Mouse (Mus musculus): Measurements from ENCODE around the gene Farp1.
"Not testable (repeated sequence)": the region's sequence is repeated elsewhere in the genome, so short reads cannot be mapped to it uniquely, and the experiment has no call there.

Farp1 gene

GRCm38 (mm10) chr14:121183414-121184130, 148.6 kb downstream of the Farp1 start:
- no peak for DNase-seq (ENCODE audit: low read depth, low spot score)

GRCm38 (mm10) chr14:121184351-121184750, 149.4 kb downstream of the Farp1 start:
- DNase-seq (ENCODE audit: low read depth, low spot score): no peak

GRCm38 (mm10) chr14:121186402-121186894, 151.4 kb downstream of the Farp1 start:
- no peak for DNase-seq (ENCODE audit: low read depth, low spot score)

- DNase-seq (ENCODE audit: low read depth, low spot score): not testable (repeated sequence)
These were observed 154.8 kb downstream of the Farp1 start for GRCm38 (mm10) chr14:121189840-121190239.

GRCm38 (mm10) chr14:121190386-121190785, 155.4 kb downstream of the Farp1 start:
- DNase-seq (ENCODE audit: low read depth, low spot score): no peak

- DNase-seq (ENCODE audit: low read depth, low spot score): no peak
These were observed 156.7 kb downstream of the Farp1 start for GRCm38 (mm10) chr14:121191739-121192138.

DNA sequence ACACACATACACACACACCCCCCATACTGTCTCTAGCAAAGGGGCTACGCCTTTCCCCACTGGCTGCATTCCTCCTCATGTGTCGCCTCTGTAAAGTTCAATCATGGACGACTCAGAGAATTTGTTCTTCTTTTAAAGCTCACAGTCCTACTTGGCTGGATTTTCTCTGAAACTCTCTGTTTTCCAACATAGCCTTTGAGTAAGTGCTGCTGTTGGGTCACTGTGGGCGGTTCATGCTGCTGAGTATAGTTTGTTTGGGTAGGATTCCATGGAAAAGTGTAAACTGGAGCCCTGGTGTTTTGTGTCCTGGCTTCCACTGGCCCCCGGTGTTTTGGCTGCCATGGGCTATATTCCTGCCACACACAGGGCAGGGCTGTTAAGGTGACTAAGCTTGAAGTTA, 157.4 kb downstream of the Farp1 start:
- no peak for DNase-seq (ENCODE audit: low read depth, low spot score)

GRCm38 (mm10) chr14:121193981-121194380, 159.0 kb downstream of the Farp1 start:
- no peak for DNase-seq (ENCODE audit: low read depth, low spot score)

DNA sequence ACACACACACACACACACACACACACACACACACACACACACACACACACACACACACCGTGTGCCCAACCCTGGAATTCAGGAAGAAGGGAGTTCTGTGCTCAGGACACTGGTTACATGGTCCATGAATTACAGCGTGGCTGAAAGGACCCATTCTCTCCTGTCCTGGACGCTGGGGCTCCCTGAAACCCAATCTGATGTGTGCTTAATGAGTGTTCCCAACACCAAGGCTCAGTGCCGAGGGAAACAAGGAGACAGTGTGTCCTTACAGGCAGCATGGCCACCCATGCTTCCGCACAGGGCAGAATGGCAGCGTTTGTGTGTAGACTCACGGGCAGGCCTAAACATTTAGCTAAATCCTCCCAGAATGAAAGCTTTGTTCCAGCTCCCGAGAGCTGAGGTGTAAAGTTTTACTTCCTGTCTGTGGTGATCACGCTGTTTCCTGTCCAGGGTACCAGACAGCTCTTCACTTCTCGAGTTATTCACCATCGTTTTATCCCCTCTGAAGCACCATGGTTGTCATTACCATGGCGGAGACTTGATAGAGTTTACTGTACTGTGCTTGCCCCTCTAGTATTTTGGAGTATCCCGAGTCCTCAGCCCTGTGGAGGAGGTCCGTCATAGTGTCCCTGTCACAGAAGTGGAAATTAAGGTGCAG, 164.0 kb downstream of the Farp1 start:
- DNase-seq (ENCODE audit: low read depth, low spot score): no peak

DNA sequence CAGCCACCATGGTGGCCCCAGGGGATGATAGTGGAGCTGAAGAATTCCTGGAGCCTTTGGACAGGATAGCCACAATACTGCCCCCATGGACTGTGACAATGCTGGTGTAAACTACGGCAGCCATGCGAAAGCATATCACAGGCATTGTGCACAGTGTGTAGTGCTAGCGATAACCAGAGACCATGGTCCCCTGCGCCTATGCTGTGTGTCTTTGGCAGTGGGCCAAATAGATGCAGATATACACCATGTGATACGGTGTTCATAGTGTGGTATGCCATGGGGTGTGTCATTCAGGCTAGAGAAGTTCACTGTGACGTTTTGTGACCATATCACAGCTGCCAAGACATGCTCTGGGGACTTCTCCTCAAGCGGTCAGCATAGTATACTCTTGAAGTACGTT, 164.8 kb downstream of the Farp1 start:
- DNase-seq (ENCODE audit: low read depth, low spot score): no peak

GRCm38 (mm10) chr14:121200353-121200752, 165.4 kb downstream of the Farp1 start:
- DNase-seq (ENCODE audit: low read depth, low spot score): no peak

GRCm38 (mm10) chr14:121201178-121201577, 166.2 kb downstream of the Farp1 start:
- no peak for DNase-seq (ENCODE audit: low read depth, low spot score)

- DNase-seq (ENCODE audit: low read depth, low spot score): no peak
These were observed 170.5 kb downstream of the Farp1 start for GRCm38 (mm10) chr14:121205459-121205858.

- no peak for DNase-seq (ENCODE audit: low read depth, low spot score)
These were observed 172.6 kb downstream of the Farp1 start for GRCm38 (mm10) chr14:121207441-121208158.

DNA sequence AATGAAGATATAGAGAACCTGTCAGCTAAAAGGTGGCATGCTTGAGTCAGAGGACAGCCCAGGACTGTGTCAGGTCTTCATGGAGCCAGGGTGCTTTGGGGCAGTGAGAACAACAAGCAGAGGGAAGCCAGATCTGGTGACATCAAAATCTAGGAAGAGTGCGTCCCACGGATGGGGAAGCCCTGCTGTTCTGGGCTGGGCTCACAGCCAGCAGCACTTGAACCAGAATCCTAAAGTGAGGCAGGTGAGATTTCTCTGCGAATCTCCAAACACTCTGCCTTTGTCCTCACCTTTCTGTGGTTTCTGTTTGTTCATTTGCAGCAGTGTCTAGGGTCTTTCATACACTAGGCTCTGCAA, 173.1 kb downstream of the Farp1 start:
- DNase-seq (ENCODE audit: low read depth, low spot score): no peak

DNA sequence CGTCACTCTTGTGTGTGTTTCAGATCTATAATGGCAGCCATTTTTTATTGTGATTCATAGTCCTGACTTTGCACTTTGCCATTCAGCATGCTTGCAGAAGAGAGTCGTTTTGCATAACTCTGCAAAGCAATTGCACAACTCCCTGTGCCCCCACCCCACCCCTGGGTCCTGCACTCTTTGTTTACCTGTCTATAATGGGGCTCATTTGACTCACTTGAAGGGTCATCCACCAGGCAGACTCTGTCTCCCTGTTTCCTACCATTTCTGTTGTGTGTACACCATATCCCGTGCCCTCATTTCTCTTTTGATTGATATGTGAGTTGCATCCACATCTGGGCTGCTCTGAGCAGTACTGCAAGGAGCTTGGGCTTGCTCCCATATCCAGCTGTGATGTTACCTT, 175.3 kb downstream of the Farp1 start:
- no peak for DNase-seq (ENCODE audit: low read depth, low spot score)

DNA sequence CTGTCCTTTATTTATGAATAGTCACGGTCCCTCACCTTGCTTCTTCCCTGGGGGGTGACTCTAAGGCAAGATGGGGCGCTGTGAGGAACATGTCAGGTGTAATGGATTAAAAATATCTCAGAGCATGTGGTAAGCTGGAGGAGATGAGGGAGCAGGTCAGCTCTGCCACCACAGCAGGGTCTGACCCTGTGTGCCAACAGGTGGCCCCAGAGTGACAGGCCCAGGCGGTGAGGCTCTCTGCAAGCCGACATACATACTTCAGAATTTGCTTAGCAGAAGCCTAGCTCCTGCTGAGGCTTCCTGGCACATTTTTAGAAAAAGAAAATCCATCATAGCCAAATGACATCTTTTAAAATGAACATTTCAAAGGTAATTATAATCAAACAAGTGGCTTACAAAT, 178.7 kb downstream of the Farp1 start:
- no peak for DNase-seq (ENCODE audit: low read depth, low spot score)

DNA sequence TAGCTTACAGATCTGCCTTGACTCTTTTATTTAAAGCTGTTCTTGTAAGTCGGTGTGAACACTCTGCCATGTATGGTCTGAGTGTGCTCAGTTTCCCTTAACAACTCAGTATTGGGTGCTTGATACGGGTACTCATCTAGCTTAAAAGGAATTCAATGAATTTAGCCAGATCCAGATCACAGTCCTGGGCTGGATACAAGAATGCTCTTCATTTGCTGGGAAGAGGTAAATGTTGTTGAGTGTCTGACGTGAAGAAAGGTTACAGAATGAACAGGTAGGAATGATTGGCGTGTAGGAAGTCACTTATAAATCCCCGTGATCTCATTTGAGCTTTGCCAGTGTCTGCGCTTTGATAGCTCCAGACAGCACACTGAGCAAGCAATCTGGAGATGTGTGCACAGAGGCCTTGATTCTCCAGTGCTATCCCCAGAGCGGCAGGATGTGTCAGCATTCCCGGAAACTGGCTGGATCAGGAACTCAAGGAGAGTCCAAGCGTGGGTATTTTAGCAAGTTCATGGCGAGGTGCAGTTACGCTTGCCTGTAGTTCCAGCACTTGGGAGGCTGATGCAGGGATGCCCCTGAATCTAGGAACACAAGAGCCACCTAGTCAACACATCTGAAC, 179.7 kb downstream of the Farp1 start:
- DNase-seq (ENCODE audit: low read depth, low spot score): no peak

DNA sequence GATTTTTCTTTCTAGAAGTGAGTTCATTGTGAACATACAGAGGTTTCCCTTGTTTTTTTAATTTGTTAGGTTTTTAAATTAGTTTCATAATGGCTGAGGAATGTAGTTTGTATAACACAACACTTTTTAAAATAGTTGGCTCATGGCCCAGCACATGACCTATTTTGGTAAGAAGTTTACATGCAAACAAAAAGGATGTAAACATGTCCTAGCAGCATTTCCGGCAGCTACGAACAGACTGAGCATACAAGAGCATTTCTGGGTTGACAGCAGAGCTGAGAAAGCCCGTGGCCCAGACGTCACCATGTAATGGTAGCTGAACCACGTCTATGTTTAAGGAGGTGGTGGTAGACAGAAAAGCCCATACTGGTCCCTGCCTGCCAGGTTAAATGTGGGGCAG, 180.8 kb downstream of the Farp1 start:
- DNase-seq (ENCODE audit: low read depth, low spot score): no peak

GRCm38 (mm10) chr14:121216672-121217071, 181.7 kb downstream of the Farp1 start:
- no peak for DNase-seq (ENCODE audit: low read depth, low spot score)

GRCm38 (mm10) chr14:121218620-121219019, 183.6 kb downstream of the Farp1 start:
- no peak for DNase-seq (ENCODE audit: low read depth, low spot score)
